Mouse (Mus musculus) bone marrow, adult 2 months (tissue): ENCODE results near the gene Atp11a.

ENCODE experiments used
- CTCF ChIP-seq: fragments of 200-500 bp; IDR thresholded peaks from 2 replicates; pipeline ENCODE4 v1.5.1; 2011; ENCODE audit warnings: low read length, control low read depth; ENCODE audit not compliant: control insufficient read depth, insufficient read depth
- POLR2A ChIP-seq: fragments of 200-500 bp; IDR thresholded peaks from 2 replicates; pipeline ENCODE4 v1.6.1; 2011; ENCODE audit warnings: low read depth, mild to moderate bottlenecking, control low read depth, low read length, borderline replicate concordance; ENCODE audit not compliant: control insufficient read depth

DNA sequence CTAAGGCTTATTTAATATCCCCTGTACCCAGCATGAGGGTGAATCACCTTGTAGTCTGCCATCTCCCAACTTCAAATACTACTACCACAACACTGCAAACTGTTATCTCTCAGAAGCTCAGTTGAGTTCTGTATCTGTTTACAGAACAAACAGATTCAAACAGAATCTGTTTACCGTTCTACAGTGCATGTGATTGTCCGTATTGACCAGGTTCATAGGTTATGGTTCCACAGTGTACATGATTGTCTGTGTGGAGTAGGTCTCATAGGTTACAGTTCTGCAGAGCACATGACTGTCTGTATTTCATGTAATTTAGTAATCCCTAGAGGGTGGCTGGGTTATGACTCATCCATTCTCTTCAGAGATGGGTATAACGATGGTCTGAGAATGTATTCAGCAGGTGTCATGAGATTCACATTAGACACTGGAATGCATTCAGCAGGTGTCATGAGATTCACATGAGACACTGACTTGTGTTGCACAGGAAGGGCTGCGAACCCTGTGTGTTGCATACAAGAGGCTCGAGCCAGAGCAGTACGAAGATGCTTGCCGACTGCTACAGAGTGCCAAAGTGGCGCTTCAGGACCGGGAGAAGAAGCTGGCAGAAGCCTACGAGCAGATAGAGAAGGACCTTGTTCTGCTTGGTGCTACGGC lies 85.7 kb downstream of the Atp11a start:
- no peak for TF ChIP-seq CTCF
- TF ChIP-seq POLR2A, result no peak
